Mouse (Mus musculus): ENCODE data around the gene Eef1akmt1.
A peak's percentile ranks its signal among the peaks of the same experiment; 100 is the strongest.

Gene Eef1akmt1

GRCm38 (mm10) chr14:57546557-57547021 lies 24.8 kb downstream of the Eef1akmt1 start:
- peak; percentile 83 for DNase-seq (ENCODE audit: low spot score)

GRCm38 (mm10) chr14:57546131-57546530 lies 25.3 kb downstream of the Eef1akmt1 start:
- no peak for DNase-seq (ENCODE audit: low spot score)

- DNase-seq (ENCODE audit: low spot score): no peak
Measured at GRCm38 (mm10) chr14:57545526-57545925, 25.9 kb downstream of the Eef1akmt1 start.

GRCm38 (mm10) chr14:57543420-57544039 lies 27.9 kb downstream of the Eef1akmt1 start:
- no peak for DNase-seq (ENCODE audit: low spot score)

GRCm38 (mm10) chr14:57542231-57542630 lies 29.2 kb downstream of the Eef1akmt1 start:
- no peak for DNase-seq (ENCODE audit: low spot score)

GRCm38 (mm10) chr14:57540683-57541082 lies 30.7 kb downstream of the Eef1akmt1 start:
- DNase-seq (ENCODE audit: low spot score): no peak

- DNase-seq (ENCODE audit: low spot score): no peak
Measured at GRCm38 (mm10) chr14:57537261-57538015, 34.0 kb downstream of the Eef1akmt1 start.

GRCm38 (mm10) chr14:57536820-57537219 lies 34.6 kb downstream of the Eef1akmt1 start:
- DNase-seq (ENCODE audit: low spot score): no peak

- no peak for DNase-seq (ENCODE audit: low spot score)
Measured at GRCm38 (mm10) chr14:57535646-57536045, 35.8 kb downstream of the Eef1akmt1 start.

- DNase-seq (ENCODE audit: low spot score): no peak
Measured at GRCm38 (mm10) chr14:57534961-57535360, 36.5 kb downstream of the Eef1akmt1 start.

GRCm38 (mm10) chr14:57534346-57534745 lies 37.1 kb downstream of the Eef1akmt1 start:
- no peak for DNase-seq (ENCODE audit: low spot score)

GRCm38 (mm10) chr14:57533841-57534240 lies 37.6 kb downstream of the Eef1akmt1 start:
- DNase-seq (ENCODE audit: low spot score): no peak

GRCm38 (mm10) chr14:57533214-57533613 lies 38.2 kb downstream of the Eef1akmt1 start:
- no peak for DNase-seq (ENCODE audit: low spot score)

GRCm38 (mm10) chr14:57532577-57532976 lies 38.8 kb downstream of the Eef1akmt1 start:
- peak; percentile 50 for DNase-seq (ENCODE audit: low spot score)

- DNase-seq (ENCODE audit: low spot score): no peak
Measured at GRCm38 (mm10) chr14:57529786-57530515, 41.5 kb downstream of the Eef1akmt1 start.

- peak; percentile 45 for DNase-seq (ENCODE audit: low spot score)
Measured at GRCm38 (mm10) chr14:57529086-57529785, 42.2 kb downstream of the Eef1akmt1 start.

GRCm38 (mm10) chr14:57527598-57527997 lies 43.8 kb downstream of the Eef1akmt1 start:
- no peak for DNase-seq (ENCODE audit: low spot score)

- DNase-seq (ENCODE audit: low spot score): no peak
Measured at GRCm38 (mm10) chr14:57527122-57527521, 44.3 kb downstream of the Eef1akmt1 start.

- no peak for DNase-seq (ENCODE audit: low spot score)
Measured at GRCm38 (mm10) chr14:57526050-57526623, 45.3 kb downstream of the Eef1akmt1 start.

- DNase-seq (ENCODE audit: low spot score): peak; percentile 95
Measured at GRCm38 (mm10) chr14:57525388-57526049, 45.9 kb downstream of the Eef1akmt1 start.

All from yolk sac, embryonic 10.5 days (tissue).